Mouse (Mus musculus) lung, adult 2 months (tissue): Measurements from ENCODE around the gene Macf1. TPM values are rescaled to one million over a fixed set of nuclear protein-coding genes. Genes with fewer than 3 reads are reported as not detected.
"Not testable (repeated sequence)": the region's sequence is repeated elsewhere in the genome, so short reads cannot be mapped to it uniquely, and the experiment has no call there.

ENCODE experiments used
- DNase-seq: peaks from one replicate; pipeline ENCODE4 v3.0.0; 2022
- H3K4me1 ChIP-seq: fragments of 200-500 bp; 2 replicates; pipeline ENCODE4 v1.6.1; 2011; ENCODE audit warnings: low read length; ENCODE audit not compliant: control insufficient read depth, insufficient read depth
- H3K4me3 ChIP-seq: fragments of 200-500 bp; replicated peaks from 2 replicates; pipeline ENCODE3; 2011; ENCODE audit warnings: low read depth, mild to moderate bottlenecking, control low read depth, low read length; ENCODE audit errors: extremely low read depth
- CTCF ChIP-seq: fragments of 200-500 bp; IDR thresholded peaks from 2 replicates; pipeline ENCODE4 v1.5.1; 2011; ENCODE audit warnings: mild to moderate bottlenecking, low read length, control low read depth; ENCODE audit not compliant: insufficient read depth
- POLR2A ChIP-seq: fragments of 200-500 bp; IDR thresholded peaks from 2 replicates; pipeline ENCODE4 v1.6.1; 2011; ENCODE audit warnings: low read depth, mild to moderate bottlenecking, control low read depth, low read length, borderline replicate concordance; ENCODE audit errors: extremely low read depth
- WGBS: fragments of 180-500 bp; shearing (Covaris S2); methylation state at CpG from one replicate; pipeline ENCODE4 v1.1.7; 2018; 5-methylcytosine and 5-hydroxymethylcytosine counted together
- polyA plus RNA-seq: library from polyadenylated mRNA; depleted of rRNA; stranded (reverse); fragments of >200 nt; gene quantifications from 2 replicates; pipeline ENCODE4 v1.2.3, GENCODE M21; 2012

Gene Macf1
- polyA plus RNA-seq, 1 experiment: 249 TPM

DNA sequence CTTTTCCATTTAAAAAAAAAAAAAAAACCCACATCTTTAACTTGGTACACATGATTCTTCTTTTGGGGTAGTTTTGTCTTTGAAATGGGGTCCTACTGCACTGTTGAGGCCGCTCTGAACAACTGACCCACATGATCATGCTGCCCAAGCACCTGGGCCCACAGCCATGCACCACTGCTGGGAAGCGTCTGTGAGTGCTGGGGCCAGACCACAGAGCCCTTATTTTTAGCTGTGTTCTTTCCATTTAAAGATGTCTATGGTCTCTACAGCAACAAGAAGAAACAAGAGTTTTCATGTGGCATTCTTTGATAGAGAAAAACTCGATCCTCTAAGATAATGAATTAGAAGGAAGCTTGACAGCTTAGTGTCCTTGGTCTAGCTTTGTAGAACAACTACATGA is 135.8 kb downstream of the Macf1 start:
- Histone ChIP-seq H3K4me1 (peaks cover 4% of the 10 kb centered on the region), H3K4me3 (no peak overlapping the region)
- WGBS: 73% methylated on average over 3 of the region's 3 CpGs
- DNase-seq: no peak
- TF ChIP-seq POLR2A: no peak
- no peak for TF ChIP-seq CTCF

DNA sequence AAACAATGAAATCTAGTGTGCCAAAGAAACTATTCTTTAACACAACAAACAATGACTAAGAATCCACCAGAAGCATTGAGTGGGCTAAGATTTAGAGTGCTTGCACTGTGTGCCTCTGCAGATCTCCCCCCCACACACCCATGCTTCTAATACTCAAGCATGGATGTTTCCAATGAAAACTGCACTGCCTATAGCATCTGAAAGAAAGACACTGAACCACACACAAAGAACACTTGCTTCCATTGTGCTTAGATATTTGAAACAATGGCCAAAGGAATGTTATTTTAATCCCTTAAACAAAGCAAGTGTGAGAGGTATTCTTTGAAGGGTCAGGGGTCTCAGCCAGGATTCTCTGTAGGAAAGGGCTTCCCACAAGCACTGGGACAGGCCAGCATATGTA is 140.5 kb downstream of the Macf1 start:
- no peak for DNase-seq
- H3K4me1 ChIP-seq: no peaks in the 10 kb centered on the region; the same call in 1 of the 2 replicates
- H3K4me3 ChIP-seq: no peak overlapping the region
- no peak for TF ChIP-seq POLR2A
- no peak for TF ChIP-seq CTCF

DNA sequence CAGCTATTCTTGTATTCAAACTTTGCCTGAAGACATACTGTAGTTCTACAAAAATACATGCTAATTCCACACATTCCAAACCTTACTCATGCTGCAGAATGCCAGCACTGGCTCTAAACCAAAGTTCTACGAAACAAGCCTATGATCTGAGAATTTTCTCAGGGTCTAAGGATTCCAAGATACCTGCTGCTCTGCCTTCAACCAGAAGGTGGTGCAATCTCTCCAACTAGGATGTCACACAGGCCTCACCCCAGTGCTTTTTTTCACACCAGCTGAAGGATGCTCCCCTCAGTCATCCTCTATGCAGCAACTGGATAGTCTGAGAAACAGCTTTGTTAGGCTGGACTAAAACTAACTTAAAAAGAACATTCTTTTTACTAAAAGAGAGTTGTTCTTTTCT is 148.9 kb downstream of the Macf1 start:
- peak; percentile 58 for TF ChIP-seq CTCF
- TF ChIP-seq POLR2A: no peak
- Histone ChIP-seq H3K4me3 (no peak overlapping the region), H3K4me1 (no peaks in the 10 kb centered on the region; the same call in none of the 2 replicates)
- 18% methylated on average over 1 of the region's 1 CpGs for WGBS
- peak; percentile 50 for DNase-seq

DNA sequence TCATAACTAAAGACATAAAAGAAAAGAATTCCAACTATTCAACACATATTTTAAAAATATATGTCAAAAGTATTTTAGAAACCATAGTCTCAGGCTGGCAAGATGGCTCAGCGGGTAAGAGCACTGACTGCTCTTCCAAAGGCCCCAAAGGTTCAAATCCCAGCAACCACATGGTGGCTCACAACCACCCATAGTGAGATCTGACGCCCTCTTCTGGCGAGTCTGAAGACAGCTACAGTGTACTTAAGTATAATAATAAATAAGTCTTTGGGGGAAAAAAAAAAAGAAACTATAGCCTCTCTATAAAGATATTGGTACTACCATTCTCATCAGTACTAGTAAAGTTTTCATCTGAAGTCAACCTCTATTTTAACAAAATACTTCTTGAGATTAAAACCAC is 152.2 kb downstream of the Macf1 start:
- 49% methylated on average over 3 of the region's 3 CpGs for WGBS
- peaks cover 9% of the 10 kb centered on the region for H3K4me1 ChIP-seq
- no peak for TF ChIP-seq POLR2A
- TF ChIP-seq CTCF: 0 out of 2 replicates have a peak, but pooled peaks have one; percentile 2
- no peak overlapping the region for H3K4me3 ChIP-seq
- DNase-seq: no peak

DNA sequence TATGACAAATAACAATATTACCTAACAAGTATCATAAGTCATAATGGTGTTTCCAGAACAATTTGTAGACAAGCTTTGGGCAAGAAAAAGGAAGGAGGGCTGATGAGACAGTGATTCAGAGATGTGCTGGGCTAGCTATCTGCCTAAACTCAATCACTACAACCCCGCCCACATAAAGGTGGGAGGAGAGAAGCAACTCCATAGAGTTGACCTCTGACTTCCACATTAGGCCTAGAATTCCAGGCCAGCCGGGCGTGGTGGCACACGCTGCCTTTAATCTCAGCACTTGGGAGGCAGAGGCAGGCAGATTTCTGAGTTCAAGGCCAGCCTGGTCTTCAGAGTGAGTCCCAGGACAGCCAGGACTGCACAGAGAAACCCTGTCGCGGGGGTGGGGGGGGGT is 153.2 kb downstream of the Macf1 start:
- no peak overlapping the region for H3K4me3 ChIP-seq
- TF ChIP-seq CTCF (no peak), POLR2A (no peak)
- 76% methylated on average over 6 of the region's 6 CpGs for WGBS
- no peak for DNase-seq
- H3K4me1 ChIP-seq: peaks cover 9% of the 10 kb centered on the region

DNA sequence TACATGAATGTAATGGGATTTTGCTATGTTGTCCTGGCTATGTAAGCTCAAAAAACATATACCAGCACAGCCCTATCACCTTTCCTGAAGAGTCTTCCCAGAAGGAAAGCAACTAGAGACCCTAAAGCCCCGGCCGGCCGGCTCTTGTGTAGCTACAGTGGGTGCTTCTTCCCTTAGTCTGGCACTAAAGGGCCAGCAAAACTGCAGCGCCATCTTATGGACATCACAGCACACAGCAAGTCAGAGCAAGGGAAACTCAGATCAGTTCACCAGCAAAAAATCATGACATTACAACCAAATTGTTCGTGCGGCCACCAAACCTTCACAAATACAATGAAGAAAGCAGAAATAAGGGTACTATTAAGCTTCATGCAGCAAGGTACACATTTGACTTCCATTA is 154.9 kb downstream of the Macf1 start:
- Histone ChIP-seq H3K4me1 (peaks cover 9% of the 10 kb centered on the region), H3K4me3 (no peak overlapping the region)
- 58% methylated on average over 6 of the region's 6 CpGs for WGBS
- no peak for DNase-seq
- TF ChIP-seq CTCF (peak; percentile 64), POLR2A (no peak)

DNA sequence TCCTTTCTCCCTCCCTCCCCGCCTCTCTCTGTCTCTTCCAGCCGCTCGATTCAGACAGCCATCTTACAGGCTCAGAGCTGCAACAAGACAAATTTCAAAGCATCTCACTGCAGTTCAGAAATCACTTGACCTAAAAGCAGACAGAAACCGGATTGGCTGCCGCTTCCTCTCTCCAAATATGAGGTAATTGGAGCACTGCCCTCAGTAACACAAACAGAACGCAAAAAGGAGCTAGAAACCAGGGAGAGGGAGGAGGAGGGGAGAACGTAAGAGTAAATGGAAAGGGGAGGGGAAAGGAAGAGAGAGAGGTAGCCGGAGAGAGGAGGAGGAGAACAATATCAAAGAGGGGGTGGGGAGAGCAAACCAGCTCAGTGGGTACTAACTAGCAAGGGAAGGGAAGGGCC is 156.6 kb downstream of the Macf1 start:
- no peak for TF ChIP-seq CTCF
- no peak for TF ChIP-seq POLR2A
- Histone ChIP-seq H3K4me1 (peaks cover 11% of the 10 kb centered on the region), H3K4me3 (no peak overlapping the region)
- DNase-seq: peak; percentile 34
- WGBS: 16% methylated on average over 8 of the region's 8 CpGs

DNA sequence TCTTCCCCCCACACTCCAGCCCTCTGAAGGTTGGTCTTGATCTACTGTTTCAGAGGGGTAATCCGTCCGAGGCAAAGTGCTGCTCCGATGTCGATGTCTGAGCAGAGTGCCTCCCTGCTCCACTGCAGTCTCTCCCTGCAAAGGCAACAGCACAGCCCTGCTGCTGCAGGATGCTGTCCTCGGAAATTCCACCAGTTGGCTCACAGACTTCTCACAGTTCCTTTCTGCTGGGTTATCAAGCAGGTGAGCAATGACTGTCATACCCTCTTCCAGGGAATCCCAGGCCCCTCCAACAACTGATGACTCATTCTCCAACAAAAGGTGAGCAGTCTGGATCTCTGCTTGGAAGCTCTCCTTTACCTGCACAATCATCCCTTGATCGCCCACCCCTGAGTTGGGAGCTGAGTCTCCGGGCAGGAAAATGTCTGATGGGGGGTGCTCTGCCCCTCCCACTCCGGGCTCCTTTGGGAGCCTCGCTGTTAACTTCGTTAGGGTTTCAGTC is 157.3 kb downstream of the Macf1 start:
- TF ChIP-seq CTCF (no peak), POLR2A (no peak)
- Histone ChIP-seq H3K4me1 (peaks cover 11% of the 10 kb centered on the region), H3K4me3 (no peak overlapping the region)
- WGBS: 45% methylated on average over 10 of the region's 10 CpGs
- DNase-seq: no peak

DNA sequence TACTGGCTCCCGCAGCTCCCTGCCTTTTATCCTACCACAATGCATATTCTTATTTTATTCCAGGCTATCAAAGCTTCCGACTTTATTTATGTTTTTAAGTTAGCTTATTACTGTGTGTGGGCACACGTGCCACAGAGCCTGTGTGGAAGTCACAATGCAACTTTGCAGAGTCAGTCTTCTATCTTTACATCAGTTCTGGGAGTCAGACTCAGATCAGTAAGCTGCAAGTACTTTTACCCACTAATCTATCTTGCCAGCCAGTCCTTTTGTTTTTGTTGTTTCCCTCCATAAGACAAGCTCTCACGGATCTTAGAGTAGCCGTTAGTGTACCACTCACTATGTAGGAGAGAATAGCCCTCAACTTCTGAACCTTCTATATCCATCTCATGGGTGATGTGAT is 159.4 kb downstream of the Macf1 start:
- DNase-seq: no peak
- Histone ChIP-seq H3K4me3 (no peak overlapping the region), H3K4me1 (peaks cover 11% of the 10 kb centered on the region)
- TF ChIP-seq CTCF: no peak
- TF ChIP-seq POLR2A: no peak
- 69% methylated on average over 5 of the region's 5 CpGs for WGBS

DNA sequence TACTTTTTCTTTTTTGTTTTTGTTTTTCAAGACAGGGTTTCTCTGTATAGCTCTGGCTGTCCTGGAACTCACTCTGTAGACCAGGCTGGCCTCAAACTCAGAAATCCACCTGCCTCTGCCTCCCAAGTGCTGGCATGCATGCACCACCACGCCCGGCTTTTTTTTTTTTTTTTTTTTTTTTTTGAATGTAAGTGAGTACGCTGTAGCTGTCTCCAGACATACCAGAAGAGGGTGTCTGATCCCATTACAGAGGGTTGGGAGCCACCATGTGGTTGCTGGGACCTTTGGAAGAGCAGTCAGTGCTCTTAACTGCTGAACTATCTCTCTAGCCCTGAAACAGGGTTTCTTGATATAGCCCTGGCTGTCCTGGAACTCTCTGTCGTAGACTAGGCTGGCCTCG is 164.0 kb downstream of the Macf1 start:
- not testable (repeated sequence) for H3K4me3 ChIP-seq, H3K4me1 ChIP-seq, DNase-seq
- 69% methylated on average over 5 of the region's 5 CpGs for WGBS

DNA sequence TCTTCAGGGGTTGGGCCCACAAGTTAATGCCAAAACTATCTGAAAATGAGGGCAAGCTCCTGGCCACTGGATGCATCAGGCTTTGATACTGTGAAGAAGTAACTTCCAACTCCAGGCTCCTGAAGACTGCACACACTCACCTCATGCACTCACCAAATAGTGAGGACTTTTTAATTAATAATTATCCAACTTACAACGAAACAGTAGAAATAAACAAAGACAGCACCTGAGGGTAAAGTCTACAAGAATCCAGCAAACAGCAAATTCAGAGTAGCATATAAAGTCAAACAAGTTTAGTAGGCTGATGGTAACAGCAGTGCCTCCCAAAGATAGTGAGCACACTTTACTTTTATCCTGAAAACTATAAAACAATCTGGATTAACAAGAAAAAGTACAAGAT is 168.5 kb downstream of the Macf1 start:
- 46% methylated on average over 1 of the region's 1 CpGs for WGBS
- Histone ChIP-seq H3K4me3 (no peak overlapping the region), H3K4me1 (no peaks in the 10 kb centered on the region; the same call in 1 of the 2 replicates)
- no peak for DNase-seq
- TF ChIP-seq CTCF: no peak
